9 mouse cellular contexts compared by ENCODE assay signal in genomic region chr15:103170316-103170679, GRCm38 (mm10). TPM values are rescaled to one million over a fixed set of nuclear protein-coding genes. Genes with fewer than 3 reads are reported as not detected.
DNase-seq lines count a peak whose midpoint lies in the region; ATAC-seq and TF ChIP-seq lines count a peak whose summit lies in the region.
"Had no signal": no experiment of that assay in that cellular context is flagged by ENCODE, and none has a peak within 500 bp of the region (broad histone marks: within the 10 kb centered on the region; RNA-seq: fewer than 3 reads in every experiment).

No protein-coding gene starts in this region.

- no peaks in the 10 kb centered on the region for H3K9me3 ChIP-seq in kidney, postnatal 0 days (replicated peaks; ENCODE audit: low read length)
- no peaks in the 10 kb centered on the region for H3K9me3 ChIP-seq in embryonic facial prominence, embryonic 12.5 days
- no peaks in the 10 kb centered on the region for H3K9me3 ChIP-seq in intestine, embryonic 15.5 days
- no peaks in the 10 kb centered on the region for H3K9me3 ChIP-seq in neural tube, embryonic 12.5 days

- WGBS in kidney, postnatal 0 days, result 17% methylated on average over 15 of the region's 16 CpGs
- WGBS in kidney, adult 2 months, result 45% methylated on average over 16 of the region's 16 CpGs
- WGBS in embryonic facial prominence, embryonic 12.5 days, result 11% methylated on average over 16 of the region's 16 CpGs
- WGBS in intestine, embryonic 15.5 days, result 19% methylated on average over 16 of the region's 16 CpGs
- 4% methylated on average over 15 of the region's 16 CpGs for WGBS in neural tube, embryonic 12.5 days

- no peaks in the 10 kb centered on the region for H3K36me3 ChIP-seq in kidney, postnatal 0 days (ENCODE audit: insufficient read depth, low read length)
- no peaks in the 10 kb centered on the region for H3K36me3 ChIP-seq in kidney, adult 2 months (ENCODE audit: control insufficient read depth, insufficient read depth, low read length)
- no peaks in the 10 kb centered on the region for H3K36me3 ChIP-seq in embryonic facial prominence, embryonic 12.5 days
- no peaks in the 10 kb centered on the region for H3K36me3 ChIP-seq in intestine, embryonic 15.5 days
- H3K36me3 ChIP-seq in neural tube, embryonic 12.5 days, result no peaks in the 10 kb centered on the region

- TF ChIP-seq POLR2A in kidney, adult 2 months (IDR thresholded peaks at IDR 0.05; ENCODE audit: low read depth, low read length), result no peak

- TF ChIP-seq CTCF in kidney, postnatal 0 days (IDR thresholded peaks at IDR 0.05; ENCODE audit: low read depth), result no peak
- no peak for TF ChIP-seq CTCF in kidney, adult 2 months (conservative IDR thresholded peaks at IDR 0.05; ENCODE audit: insufficient read depth, insufficient read length, low read depth, low read length)

- peak overlapping the region; percentile 95 for H3K4me2 ChIP-seq in kidney, postnatal 0 days (ENCODE audit: low read length)
- peak overlapping the region; percentile 76 for H3K4me2 ChIP-seq in embryonic facial prominence, embryonic 12.5 days (replicated peaks)
- H3K4me2 ChIP-seq in intestine, embryonic 15.5 days (replicated peaks), result peak overlapping the region; percentile 92
- H3K4me2 ChIP-seq in neural tube, embryonic 12.5 days (replicated peaks), result peak overlapping the region; percentile 64

- no peak overlapping the region for H3K27ac ChIP-seq in kidney, postnatal 0 days
- H3K27ac ChIP-seq in kidney, adult 2 months (ENCODE audit: insufficient read depth, low read depth, low read length), result no peak overlapping the region
- no peak overlapping the region for H3K27ac ChIP-seq in embryonic facial prominence, embryonic 12.5 days
- peak overlapping the region; percentile 67; the same call in 1 of the 2 replicates for H3K27ac ChIP-seq in intestine, embryonic 15.5 days
- H3K27ac ChIP-seq in neural tube, embryonic 12.5 days, result peak overlapping the region; percentile 94

- H3K4me3 ChIP-seq in kidney, postnatal 0 days (replicated peaks; ENCODE audit: low read depth, low read length), result peak overlapping the region; percentile 39
- no peak overlapping the region for H3K4me3 ChIP-seq in kidney, adult 2 months (ENCODE audit: insufficient read depth, low read depth, low read length)
- H3K4me3 ChIP-seq in embryonic facial prominence, embryonic 12.5 days, result peak overlapping the region; percentile 41; the same call in 1 of the 2 replicates
- H3K4me3 ChIP-seq in intestine, embryonic 15.5 days (replicated peaks), result peak overlapping the region; percentile 50; the same call in 1 of the 2 replicates
- peak overlapping the region; percentile 38 for H3K4me3 ChIP-seq in neural tube, embryonic 12.5 days

- 0 out of 2 replicates have a peak, but pooled peaks cover 7% of the 10 kb centered on the region for H3K27me3 ChIP-seq in kidney, postnatal 0 days (ENCODE audit: insufficient read depth, low read length)
- H3K27me3 ChIP-seq in kidney, adult 2 months (replicated peaks; ENCODE audit: control insufficient read depth, insufficient read depth, low read length), result no peaks in the 10 kb centered on the region
- peaks cover 100% of the 10 kb centered on the region for H3K27me3 ChIP-seq in embryonic facial prominence, embryonic 12.5 days
- H3K27me3 ChIP-seq in intestine, embryonic 15.5 days (replicated peaks), result peaks cover 89% of the 10 kb centered on the region
- peaks cover 4% of the 10 kb centered on the region; the same call in 1 of the 2 replicates for H3K27me3 ChIP-seq in neural tube, embryonic 12.5 days (replicated peaks)

- no peak for DNase-seq in kidney, postnatal 0 days (ENCODE audit: low spot score)
- DNase-seq in kidney, adult 2 months, result no peak
- DNase-seq in urinary bladder, adult 2 months (ENCODE audit: low spot score), result no peak
- DNase-seq in cerebellum, postnatal 36 days, result no peak
- DNase-seq in urinary bladder, postnatal 36 days (ENCODE audit: low spot score in 2 of 2), result no peak
- DNase-seq: kidney, postnatal 14 days had no signal

- peak overlapping the region; percentile 27; the same call in 1 of the 2 replicates for H3K9ac ChIP-seq in kidney, postnatal 0 days (ENCODE audit: low read depth, low read length)
- H3K9ac ChIP-seq in embryonic facial prominence, embryonic 12.5 days, result no peak overlapping the region
- H3K9ac ChIP-seq in intestine, embryonic 15.5 days, result no peak overlapping the region; the same call in 1 of the 2 replicates
- H3K9ac ChIP-seq in neural tube, embryonic 12.5 days, result peak overlapping the region; percentile 65

- H3K4me1 ChIP-seq in kidney, postnatal 0 days (replicated peaks; ENCODE audit: insufficient read depth, low read length), result peaks cover 23% of the 10 kb centered on the region
- H3K4me1 ChIP-seq in kidney, adult 2 months (ENCODE audit: control insufficient read depth, insufficient read depth, low read length), result peaks cover 10% of the 10 kb centered on the region; the same call in 1 of the 2 replicates
- H3K4me1 ChIP-seq in embryonic facial prominence, embryonic 12.5 days, result peaks cover 23% of the 10 kb centered on the region
- H3K4me1 ChIP-seq in intestine, embryonic 15.5 days (replicated peaks), result peaks cover 42% of the 10 kb centered on the region
- peaks cover 75% of the 10 kb centered on the region for H3K4me1 ChIP-seq in neural tube, embryonic 12.5 days

- no peak for ATAC-seq in kidney, postnatal 0 days (replicated peaks; ENCODE audit: low FRiP score, low read depth)
- ATAC-seq in embryonic facial prominence, embryonic 12.5 days (ENCODE audit: insufficient number of reproducible peaks, insufficient read depth, low FRiP score, low TSS enrichment), result no peak
- no peak for ATAC-seq in intestine, embryonic 15.5 days
- no peak for ATAC-seq in neural tube, embryonic 12.5 days (ENCODE audit: low FRiP score, low read depth)

RNA-seq across cellular contexts. Expression of gene Smug1, which starts 3.4 kb away (rescaled TPM):
- 13.0 TPM in 2 replicates for polyA plus RNA-seq in kidney, postnatal 0 days (2015; fragmentation: Nextera tagmentation; extraction: Ambion mirVana)
- 15.5 and 19.4 TPM in 2 replicates for polyA plus RNA-seq in kidney, adult 2 months (2012; rRNA removed)
- polyA plus RNA-seq in embryonic facial prominence, embryonic 12.5 days (2016; fragmentation: Nextera tagmentation; extraction: Ambion mirVana), result 16.6 and 18.8 TPM in 2 replicates
- 17.8 and 18.2 TPM in 2 replicates for polyA plus RNA-seq in intestine, embryonic 15.5 days (2015; fragmentation: Nextera tagmentation; extraction: Ambion mirVana)
- polyA plus RNA-seq in neural tube, embryonic 12.5 days (2016; fragmentation: Nextera tagmentation; extraction: Ambion mirVana), result 66.6 and 68.0 TPM in 2 replicates
- polyA plus RNA-seq in urinary bladder, adult 2 months (2012; rRNA removed), result 15.1 and 18.5 TPM in 2 replicates

Comparison
In these comparisons a context has a peak if more than half of its experiments do, and no peak if none do; other contexts are left out.
1. H3K27ac ChIP-seq: peak in intestine, embryonic 15.5 days (single experiment) and neural tube, embryonic 12.5 days (single experiment); none in kidney, postnatal 0 days (single experiment), kidney, adult 2 months (single experiment) and embryonic facial prominence, embryonic 12.5 days (single experiment).
2. H3K9ac ChIP-seq: peak in kidney, postnatal 0 days (single experiment) and neural tube, embryonic 12.5 days (single experiment); none in embryonic facial prominence, embryonic 12.5 days (single experiment) and intestine, embryonic 15.5 days (single experiment).
3. Peak in every context shown above with its lines, with median percentiles within 50 percentile points of each other: H3K4me2 ChIP-seq.